Mouse (Mus musculus): Measurements from ENCODE around the gene Dpf3.

The Dpf3 gene

DNA sequence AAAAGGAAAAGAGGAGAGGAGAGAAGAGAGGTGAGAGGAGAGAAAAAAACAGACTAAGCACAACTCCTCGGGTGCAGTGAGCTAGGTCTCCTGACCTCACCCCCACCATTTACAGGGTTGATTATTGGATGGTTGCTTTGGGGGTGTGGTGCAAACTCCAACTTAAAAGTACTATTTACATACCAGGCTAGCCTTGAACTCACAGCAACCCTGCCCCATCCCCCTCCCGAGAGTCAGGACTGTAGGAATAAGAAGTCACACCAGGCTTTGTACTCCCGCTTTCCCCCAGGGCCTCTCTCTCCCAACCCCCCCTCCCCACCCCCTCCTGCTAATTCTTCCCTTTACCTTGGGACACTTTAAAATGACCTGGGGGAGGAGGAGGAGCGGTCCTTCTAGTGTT, 8.8 kb upstream of the Dpf3 start:
- no peak for DNase-seq (ENCODE audit: low read depth, low spot score)

GRCm38 (mm10) chr12:83495961-83496282, 8.4 kb upstream of the Dpf3 start:
- no peak for DNase-seq (ENCODE audit: low read depth, low spot score)

DNA sequence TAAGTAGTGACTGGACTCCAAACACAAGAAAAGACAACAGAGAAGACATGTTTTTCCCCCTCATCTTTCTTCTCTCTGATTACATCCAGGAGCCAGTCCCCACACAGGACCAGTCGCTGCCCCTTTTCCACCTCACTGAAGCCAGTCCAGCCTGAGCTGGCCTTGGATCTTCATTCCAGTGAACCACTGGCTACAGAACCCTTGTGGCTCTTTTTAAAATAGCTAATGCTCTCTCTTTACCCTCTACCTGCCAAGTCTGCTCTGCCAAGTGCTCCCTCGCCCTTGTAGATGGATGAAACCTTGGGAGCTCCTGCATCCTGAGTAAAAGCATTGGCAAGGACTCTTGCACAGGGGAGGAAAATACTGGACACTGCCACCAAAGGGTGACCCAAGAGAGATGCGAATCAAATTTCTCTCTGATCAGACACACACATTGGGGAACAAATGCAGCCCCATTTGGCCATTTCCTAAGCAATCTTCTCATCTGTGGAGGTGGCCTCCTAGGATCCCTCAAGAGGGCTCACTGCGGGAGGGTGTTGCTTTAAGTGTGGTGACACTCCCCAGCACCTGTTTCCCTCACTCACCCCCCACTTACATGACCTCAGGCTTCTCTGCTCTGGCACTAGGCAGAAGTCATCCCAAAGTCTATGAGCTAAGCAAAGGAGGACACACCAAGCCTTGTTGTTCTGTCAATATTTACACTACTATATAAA, 7.9 kb upstream of the Dpf3 start:
- no peak for DNase-seq (ENCODE audit: low read depth, low spot score)

DNA sequence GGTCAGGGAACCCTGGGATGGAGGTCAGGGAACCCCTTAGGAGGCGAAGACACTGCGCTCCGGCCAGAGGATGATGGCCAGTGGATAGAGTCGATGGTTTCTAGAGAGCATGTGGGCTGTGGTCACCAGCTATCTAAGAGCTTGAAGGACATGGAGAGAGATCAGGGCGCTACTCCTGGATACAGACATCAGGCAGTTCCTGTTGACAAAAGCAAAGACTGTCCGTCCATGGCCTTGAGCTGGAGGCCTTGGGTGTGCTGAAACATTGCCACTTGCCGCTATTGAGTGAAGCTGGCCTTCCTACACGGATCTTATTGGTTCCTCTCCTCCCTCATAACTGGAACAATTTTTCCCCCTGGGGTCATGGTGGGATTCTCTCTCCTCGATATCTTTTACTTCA, 6.7 kb upstream of the Dpf3 start:
- no peak for DNase-seq (ENCODE audit: low read depth, low spot score)

GRCm38 (mm10) chr12:83492808-83493207, 5.3 kb upstream of the Dpf3 start:
- DNase-seq (ENCODE audit: low read depth, low spot score), result no peak

- no peak for DNase-seq (ENCODE audit: low read depth, low spot score)
Observed at GRCm38 (mm10) chr12:83491609-83492008, 4.1 kb upstream of the Dpf3 start.

GRCm38 (mm10) chr12:83489748-83490147, 2.2 kb upstream of the Dpf3 start:
- DNase-seq (ENCODE audit: low read depth, low spot score), result no peak

DNA sequence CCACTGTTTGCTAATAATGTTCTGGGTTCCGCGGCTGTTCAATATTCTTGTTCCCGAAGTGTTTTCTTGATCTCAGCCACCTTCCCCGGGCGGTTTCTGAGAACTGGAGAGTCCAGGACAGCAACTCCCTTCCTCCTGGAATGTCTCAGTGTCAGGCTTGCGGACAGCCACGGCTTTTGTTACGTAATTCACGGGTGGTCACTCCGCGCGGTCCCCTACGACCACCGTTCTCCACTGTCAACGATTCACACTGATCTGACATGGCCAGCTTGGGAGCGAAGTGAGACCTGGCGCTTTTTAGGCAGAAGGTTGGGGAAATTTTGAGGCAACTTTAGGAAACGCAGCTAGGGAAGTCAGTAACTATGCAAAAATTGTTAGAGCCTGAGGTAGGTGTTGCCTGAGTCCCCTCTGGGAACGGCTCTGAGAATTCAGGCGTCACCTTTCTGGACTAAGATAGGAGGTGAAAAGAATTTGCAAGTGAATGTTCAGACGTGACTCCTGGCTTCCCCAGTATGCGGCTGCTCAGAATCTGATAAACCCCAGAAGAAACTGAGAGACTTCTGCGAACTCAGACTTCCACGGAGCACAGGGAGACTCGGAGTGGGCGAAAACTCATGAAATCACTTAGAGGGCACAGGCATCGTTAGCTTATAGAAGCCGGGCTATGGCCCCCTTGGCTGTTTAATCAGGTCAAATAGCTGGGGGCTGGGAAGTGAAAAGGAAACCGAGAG, 860 bp upstream of the Dpf3 start:
- DNase-seq (ENCODE audit: low read depth, low spot score), result no peak

DNA sequence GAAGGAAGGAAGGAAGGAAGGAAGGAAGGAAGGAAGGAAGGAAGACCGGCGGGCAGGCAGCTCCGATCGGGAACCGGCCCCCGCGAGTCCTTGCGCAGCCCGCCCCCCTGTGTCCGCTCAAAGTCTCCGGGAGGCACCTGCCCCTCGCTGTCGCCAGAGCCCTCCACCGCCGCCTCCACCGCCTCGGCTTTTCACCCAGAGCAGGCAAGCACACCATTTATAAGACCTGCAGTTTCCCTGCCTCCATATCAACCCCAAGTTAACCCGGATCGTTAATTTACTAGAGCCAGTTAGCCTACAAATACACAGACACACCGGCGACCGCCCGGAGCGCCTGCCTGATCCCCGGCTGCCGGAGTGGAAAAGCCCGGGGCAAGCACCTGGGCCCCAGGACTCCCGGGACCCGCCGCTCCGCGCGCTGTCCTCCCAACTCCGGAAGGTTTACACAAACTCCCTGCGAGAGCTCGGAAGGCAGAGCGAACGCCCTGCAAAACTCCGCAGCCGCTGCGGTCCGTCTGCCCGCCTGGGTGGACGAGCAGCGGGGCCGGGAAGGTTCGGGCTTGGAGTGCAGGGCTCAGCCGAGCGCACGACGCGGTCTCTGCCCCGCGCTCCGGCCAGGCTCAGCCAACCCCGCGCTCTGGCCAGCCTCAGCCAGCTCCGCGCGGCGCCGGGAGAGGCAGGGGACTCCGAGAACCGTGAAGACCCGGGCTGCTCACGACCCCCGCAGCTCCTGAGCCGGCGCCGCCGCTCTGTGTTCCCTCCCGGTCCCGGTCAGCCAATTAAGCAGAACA, 650 bp downstream of the Dpf3 start:
- DNase-seq (ENCODE audit: low read depth, low spot score), result no peak

DNA sequence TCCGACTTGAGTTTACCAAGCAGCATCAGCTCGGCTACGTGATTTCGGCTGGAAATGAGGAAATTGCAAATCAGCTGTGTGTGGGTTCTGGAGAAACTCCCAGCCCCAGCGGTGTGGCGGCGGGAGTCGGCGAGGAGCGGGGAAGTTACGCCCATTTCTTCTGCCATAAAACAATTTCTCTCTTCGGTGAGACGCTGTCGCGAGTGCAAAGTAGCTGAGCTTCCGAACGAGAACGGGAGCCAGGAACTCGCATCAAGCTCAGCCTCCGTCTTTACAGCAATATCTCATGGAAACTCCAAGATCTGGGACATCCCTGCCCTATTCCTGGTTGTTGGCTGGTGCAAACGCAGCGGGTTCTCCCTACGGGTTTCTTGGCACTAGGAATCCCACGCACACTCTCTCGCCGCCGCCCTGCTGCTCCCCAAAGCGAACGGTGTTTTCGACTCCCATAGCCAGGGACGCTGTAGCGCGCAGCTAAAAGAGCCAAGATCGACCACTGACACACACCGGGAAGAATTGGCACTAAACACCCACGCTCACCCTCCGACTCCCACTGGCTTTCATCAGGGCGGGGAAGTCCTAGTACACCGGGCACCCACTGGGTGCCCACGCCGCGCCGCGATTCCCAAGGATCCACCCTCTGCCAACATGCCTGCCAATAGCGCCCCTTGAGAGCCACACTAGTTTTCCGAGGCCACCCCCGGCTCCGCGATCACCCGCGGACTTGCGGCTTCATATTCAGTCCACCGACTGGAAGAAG, 1.4 kb downstream of the Dpf3 start:
- no peak for DNase-seq (ENCODE audit: low read depth, low spot score)

- no peak for DNase-seq (ENCODE audit: low read depth, low spot score)
Observed at GRCm38 (mm10) chr12:83484855-83485745, 2.4 kb downstream of the Dpf3 start.

GRCm38 (mm10) chr12:83483653-83484052, 3.9 kb downstream of the Dpf3 start:
- DNase-seq (ENCODE audit: low read depth, low spot score), result no peak

DNA sequence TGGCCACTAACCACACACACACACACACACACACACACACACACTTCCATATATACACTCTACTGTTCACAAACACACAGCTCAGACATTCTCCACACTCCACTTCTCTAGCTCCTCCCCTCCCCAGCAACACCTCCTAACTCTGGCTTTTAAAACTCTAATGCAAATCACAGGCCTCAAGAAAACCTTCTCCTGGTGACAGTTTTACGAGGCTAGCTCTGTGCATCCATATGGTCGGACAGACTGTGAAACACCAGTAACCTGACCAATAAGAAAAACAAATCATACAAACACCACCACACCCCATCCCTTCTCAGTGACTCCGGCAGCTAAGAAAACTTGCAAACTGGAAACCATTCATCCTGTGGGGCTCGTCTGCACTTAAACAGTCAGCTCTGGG, 6.1 kb downstream of the Dpf3 start:
- DNase-seq (ENCODE audit: low read depth, low spot score), result peak; percentile 89

DNA sequence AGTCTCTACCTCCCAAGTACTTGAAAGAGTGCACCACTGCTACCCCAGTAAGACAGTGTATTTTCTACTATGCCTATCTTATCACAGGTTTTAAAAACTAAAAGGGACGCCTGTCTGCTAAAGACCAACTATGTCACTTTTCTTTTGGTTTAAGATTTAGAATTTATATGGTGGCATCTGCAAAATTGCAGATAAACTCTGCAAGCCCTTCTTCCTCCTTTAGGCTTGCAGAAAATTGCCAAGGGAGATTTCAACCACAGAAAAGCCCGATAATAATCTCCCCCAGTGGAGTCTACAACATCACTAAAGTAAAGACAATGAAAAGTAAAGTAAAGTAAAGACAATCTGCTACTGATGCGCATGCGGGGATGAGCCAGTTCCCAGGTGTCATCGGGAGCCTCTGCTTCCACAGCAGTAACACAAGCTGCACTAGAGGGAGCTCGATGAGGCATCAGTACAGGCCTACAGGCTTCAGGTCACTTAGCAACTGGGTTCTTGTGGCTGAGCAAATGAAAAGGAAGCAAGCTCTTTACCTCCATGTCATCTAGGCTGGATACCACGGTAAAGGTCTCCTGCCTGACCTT, 7.6 kb downstream of the Dpf3 start:
- DNase-seq (ENCODE audit: low read depth, low spot score), result no peak

DNA sequence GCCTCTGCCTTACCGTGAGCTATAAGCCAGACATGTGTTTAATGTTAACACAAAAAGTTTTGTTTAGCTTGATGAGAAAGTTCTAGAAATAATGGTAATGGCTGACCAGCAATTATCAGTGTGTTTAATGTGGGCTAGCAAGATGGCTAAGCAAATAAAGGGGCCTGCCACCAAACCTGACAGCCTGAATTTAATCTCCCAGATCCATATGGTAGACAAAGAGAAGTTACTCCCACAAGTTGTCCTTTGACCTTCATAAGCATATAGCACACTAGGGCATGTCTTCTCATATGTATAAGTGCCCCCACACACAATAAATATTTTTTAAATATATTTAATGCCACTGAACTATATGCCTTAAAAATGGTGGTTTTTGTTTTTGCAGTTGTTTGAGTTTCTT, 8.4 kb downstream of the Dpf3 start:
- no peak for DNase-seq (ENCODE audit: low read depth, low spot score)

- no peak for DNase-seq (ENCODE audit: low read depth, low spot score)
Observed at GRCm38 (mm10) chr12:83476277-83476676, 11.2 kb downstream of the Dpf3 start.

GRCm38 (mm10) chr12:83475419-83475818, 12.1 kb downstream of the Dpf3 start:
- no peak for DNase-seq (ENCODE audit: low read depth, low spot score)

DNA sequence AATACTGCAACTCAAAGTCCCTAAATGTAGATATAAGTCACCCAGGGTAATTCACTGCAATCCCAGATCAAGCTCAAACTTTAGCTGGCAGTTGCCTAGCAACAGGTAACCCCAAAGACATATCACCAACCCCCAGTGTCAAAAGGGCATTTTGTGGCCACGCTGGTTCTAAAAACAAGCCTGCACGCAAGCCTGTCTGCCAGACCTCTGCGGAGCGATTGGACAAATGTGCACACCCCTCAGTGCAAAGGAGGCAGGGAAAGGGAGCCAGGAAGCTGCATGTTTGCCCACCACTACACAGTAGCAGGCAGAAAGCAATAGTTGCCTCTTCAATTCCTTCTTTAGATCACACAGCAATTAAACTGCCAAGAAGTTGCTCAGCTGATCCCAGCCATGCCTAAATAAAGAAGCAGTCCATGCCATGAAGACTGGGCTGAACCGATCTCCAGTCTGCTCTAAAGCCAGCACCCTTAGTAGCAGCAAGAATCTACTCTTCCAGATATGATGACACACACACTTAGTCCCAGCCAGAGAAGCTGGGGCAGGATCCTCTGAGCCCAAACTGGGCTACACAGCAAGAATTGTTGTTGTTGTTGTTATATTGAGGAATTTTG, 13.4 kb downstream of the Dpf3 start:
- DNase-seq (ENCODE audit: low read depth, low spot score), result no peak

GRCm38 (mm10) chr12:83471760-83472159, 15.8 kb downstream of the Dpf3 start:
- DNase-seq (ENCODE audit: low read depth, low spot score), result no peak

DNA sequence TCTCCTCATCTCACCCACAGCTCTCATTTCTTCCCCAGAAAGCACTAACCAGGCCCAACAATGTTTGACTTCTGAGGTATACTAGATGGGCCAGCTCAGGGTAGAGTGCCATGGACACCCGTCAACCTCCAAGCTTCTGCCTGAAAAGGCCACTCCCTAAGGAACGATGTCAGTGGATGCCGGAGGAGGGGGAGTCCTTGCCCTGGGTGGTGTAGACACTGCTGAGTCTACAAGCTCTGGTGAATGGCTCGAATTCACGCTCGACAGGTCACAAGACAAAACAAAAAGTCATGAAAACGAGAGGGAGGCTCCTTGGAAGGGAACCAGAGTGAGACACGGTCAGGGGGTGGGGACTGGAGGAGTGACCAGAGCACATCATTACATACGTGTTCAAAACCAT, 17.4 kb downstream of the Dpf3 start:
- no peak for DNase-seq (ENCODE audit: low read depth, low spot score)

Measured in forelimb bud, embryonic 11.5 days (tissue).